Mouse (Mus musculus) layer of hippocampus, adult 2 months (tissue): ENCODE measurements at regions not wholly inside any gene's neighbourhood (a gene's known extent, or its start where the extent isn't known, plus 50 kb on each side); places are given as distances from the start of the nearest gene placed in this dataset.
A peak's percentile ranks its signal among the peaks of the same experiment; 100 is the strongest.
"Not testable (repeated sequence)": the region's sequence is repeated elsewhere in the genome, so short reads cannot be mapped to it uniquely, and the experiment has no call there.

Experiments used
- DNase-seq, 2 experiments: peaks; one replicate each; pipeline ENCODE4 v3.0.0; 2022; ENCODE audit warnings: low spot score in 2 of 2
- H3K27ac ChIP-seq: fragments of 200-600 bp; 2 replicates; pipeline ENCODE4 v1.8.1; 2022
- H3K4me3 ChIP-seq: fragments of 200-600 bp; 2 replicates; pipeline ENCODE4 v1.8.1; 2022; ENCODE audit warnings: mild to moderate bottlenecking
- CTCF ChIP-seq: fragments of 200-600 bp; conservative IDR thresholded peaks from 2 replicates; pipeline ENCODE4 v1.8.1; 2022; ENCODE audit warnings: antibody characterized with exemption, mild to moderate bottlenecking, moderate library complexity

DNA sequence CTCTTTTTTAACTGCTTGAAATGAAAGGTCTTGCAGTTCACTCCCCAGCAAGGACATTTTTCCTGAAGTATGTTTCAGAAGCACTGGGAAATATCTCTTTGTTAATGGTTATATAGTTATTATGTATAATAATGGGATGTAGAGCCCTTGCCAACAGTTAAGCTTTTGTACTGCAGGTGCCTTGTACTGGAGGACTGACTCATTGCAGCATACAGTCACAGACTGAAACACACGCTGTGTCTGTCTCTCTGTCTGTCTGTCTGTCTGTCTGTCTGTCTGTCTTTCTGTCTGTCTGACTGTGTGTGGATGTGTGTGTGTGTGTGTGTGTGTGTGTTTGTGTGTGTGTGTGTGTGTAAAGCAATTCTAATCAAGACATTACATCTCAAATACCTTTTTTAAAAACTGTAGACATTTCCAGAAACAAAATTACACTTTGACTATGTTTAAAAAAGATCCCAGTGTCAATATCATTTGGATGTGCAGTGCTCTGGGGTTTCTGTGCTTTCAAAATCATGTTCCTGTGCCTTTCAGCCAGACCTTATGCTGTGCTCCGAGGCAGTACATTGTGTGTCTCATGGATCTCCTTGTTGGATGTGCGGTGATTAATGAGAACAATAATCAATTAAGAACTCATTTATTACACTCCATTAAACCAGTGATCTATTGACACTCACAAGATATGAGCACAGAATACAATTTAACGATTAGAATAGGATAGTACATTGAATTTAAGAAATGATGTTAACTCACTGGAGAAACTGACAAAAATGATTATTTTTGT is 299.5 kb downstream of the Arl6ip6 start:
- H3K4me3 ChIP-seq: no peak overlapping the region
- no peak overlapping the region for H3K27ac ChIP-seq
- no peak for DNase-seq
- TF ChIP-seq CTCF: no peak

DNA sequence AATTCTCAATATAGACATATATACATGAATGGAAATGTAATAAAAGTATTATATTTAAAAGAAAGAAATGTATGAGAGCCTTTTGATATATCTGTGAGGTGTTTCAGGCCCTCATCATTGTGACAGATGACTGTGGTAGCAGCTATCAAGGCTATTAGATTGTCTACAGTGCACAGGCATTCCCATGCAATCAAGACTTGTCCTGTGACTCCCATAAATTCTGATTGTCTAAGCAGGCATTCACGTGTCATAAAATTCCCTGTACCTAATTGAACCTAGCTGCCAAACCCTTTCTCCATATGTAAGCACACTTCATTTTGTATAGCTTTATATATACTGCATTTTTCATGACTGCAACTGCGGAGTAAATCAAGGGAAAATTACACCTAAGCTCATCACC is 301.3 kb downstream of the Arl6ip6 start:
- H3K4me3 ChIP-seq: no peak overlapping the region
- H3K27ac ChIP-seq: no peak overlapping the region
- DNase-seq: no peak
- no peak for TF ChIP-seq CTCF

DNA sequence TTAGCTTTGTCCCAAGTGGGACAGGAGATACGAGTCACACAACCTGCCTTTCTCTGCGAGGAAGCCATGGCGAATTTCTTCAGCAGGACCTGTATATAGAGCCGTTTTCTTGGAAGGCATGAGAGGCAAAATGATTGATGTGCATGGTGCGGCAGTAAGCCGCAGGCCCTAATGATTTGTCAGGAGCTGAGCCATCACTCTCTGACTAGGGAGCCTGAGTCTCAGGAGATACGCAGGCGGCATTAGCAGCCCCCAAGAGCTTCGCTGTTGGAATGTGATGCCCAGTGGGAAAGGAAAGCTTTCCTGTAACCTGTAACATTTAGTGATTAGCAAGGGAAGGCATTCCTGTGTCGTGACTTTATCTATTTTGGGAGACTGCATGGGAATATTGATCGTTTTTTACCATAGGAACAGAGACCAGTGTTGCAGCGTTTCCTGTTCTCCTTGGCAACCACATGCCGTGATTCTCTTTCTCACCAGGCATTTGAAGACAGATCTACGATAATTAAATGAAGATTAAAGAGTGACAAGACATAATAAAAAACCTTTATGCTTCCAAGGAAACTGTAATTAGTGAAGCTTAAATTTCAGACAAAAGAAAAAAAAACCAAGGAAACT is 310.2 kb downstream of the Arl6ip6 start:
- DNase-seq: peak in 1 of 2 experiments; percentile 10
- peak overlapping the region; percentile 84 for H3K27ac ChIP-seq
- H3K4me3 ChIP-seq: peak overlapping the region; percentile 40
- TF ChIP-seq CTCF: no peak

DNA sequence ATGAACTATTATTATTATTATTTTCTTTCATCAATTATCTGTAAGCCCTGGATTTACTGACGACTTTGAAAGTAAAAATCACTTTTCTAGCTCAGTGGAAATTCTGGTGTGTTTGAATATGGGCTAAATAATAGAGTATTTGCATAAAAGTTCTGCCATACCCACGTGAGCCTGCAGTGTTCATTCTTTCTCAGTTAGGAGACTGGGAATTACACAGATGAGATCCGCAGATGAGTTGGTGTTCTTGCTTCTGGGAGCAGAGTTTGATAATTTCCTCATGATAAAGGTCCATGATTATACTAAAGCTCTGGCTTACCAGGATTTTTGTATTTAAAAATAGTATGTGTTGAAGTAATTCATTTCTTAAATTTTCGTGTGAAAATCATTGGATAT is 310.7 kb downstream of the Arl6ip6 start:
- Histone ChIP-seq H3K27ac (peak overlapping the region; percentile 84; the same call in 1 of the 2 replicates), H3K4me3 (no peak overlapping the region; the same call in 1 of the 2 replicates)
- DNase-seq: no peak
- TF ChIP-seq CTCF: no peak

DNA sequence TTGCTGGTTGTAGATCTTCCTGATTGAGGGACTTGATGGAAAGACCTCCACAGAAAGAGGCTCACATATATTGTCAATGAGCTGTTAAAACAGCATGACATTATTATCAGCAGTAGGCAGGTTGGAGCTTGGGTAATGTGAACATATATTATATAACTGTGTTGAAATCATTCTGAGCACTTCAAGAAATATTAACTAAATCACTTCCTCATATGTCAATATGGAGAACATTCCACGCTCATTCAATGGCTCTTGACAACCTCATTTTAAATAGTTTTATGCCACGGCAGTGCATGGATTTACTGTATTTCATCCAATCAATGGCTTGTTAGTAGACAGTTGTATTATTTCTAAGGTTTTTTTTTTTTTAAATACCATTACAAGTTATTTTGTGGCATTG is 350.6 kb downstream of the Arl6ip6 start:
- DNase-seq: no peak
- TF ChIP-seq CTCF: no peak
- H3K27ac ChIP-seq: no peak overlapping the region
- no peak overlapping the region for H3K4me3 ChIP-seq

DNA sequence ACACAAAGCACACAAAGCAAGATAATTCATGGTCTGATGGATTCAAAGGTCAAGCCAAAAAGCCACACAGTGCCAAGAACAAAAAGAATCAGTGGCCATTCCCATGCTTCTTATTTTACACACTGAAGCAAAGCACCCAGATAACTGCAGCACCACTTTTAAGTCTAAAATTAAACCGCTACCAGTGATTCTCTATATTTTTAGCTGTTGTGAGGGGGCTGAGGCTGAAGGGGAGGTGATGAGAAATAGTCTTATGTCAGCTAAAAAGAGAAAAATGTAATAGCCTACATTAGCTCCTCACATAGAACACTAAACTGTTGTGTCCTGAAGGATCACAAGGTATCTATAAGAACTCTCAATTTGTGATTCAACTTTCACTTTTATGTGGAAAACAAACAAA is 382.5 kb downstream of the Arl6ip6 start:
- Histone ChIP-seq H3K4me3 (no peak overlapping the region), H3K27ac (no peak overlapping the region)
- DNase-seq: no peak
- no peak for TF ChIP-seq CTCF

DNA sequence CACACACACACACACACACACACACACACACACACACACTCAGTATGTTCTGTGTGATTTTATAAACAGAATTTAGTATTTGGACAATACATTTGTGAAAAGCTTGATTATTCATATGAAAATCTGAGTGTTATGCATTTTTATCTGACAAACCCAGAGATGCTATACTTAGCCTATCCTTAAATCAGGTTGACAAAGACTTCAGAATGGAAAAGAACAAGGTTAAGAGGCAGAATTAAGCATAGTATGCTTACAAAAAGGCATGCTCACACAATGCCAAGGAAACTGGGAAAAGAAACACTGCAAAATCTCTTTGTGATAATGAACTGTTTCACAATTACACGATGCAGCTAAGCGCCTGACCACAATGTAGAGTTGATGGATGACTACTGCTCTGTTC is 414.3 kb downstream of the Arl6ip6 start:
- Histone ChIP-seq H3K4me3 (no peak overlapping the region), H3K27ac (no peak overlapping the region)
- DNase-seq: no peak
- no peak for TF ChIP-seq CTCF

DNA sequence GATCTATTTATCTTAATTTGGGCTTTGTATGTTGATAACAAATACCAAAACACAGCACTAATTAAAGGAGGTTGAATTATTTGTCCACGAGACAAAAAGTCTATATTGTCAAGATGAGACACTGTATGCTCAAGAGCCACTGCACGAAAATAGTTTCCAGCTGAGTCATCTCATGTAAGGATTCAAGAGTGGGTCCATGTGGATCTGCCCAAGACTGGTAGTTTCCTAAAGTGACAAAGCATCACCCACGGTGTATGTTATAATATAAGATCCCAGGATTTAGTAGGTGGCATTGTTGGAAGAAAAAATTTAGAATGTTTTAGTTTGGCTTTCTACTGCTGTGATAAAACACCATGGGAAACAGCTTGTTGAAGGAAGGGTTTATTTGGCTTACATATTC is 428.2 kb downstream of the Arl6ip6 start:
- Histone ChIP-seq H3K27ac (no peak overlapping the region), H3K4me3 (no peak overlapping the region)
- TF ChIP-seq CTCF: no peak
- DNase-seq: no peak

DNA sequence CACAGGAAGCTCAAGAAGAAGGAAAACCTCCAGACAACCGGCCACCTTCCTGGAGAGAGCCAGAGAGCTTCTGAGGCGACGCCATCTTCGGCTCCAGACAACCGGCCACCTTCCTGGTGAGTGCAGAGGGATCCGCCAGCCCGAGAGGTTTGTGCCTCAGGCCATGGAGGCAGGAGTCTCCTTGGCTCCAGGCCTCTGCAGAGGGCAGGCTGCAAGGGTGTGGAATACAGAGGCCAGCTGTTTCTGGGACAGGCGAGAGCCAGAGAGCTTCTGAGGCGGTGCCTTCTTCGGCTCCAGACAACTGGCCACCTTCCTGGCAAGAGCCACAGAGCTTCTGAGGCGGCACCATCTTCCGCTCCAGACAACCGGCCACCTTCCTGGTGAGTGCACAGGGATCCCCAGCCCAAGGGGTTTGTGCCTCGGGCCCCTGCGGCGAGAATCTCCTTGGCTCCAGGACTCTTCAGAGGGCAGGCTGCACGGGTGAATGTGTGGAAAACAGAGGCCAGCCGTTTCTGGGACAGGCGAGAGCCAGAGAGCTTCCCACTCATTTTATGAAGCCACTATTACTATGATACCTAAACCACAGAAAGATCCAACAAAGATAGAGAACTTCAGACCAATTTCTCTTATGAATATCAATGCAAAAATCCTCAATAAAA is 441.4 kb downstream of the Arl6ip6 start:
- H3K4me3 ChIP-seq, DNase-seq, H3K27ac ChIP-seq: not testable (repeated sequence)

DNA sequence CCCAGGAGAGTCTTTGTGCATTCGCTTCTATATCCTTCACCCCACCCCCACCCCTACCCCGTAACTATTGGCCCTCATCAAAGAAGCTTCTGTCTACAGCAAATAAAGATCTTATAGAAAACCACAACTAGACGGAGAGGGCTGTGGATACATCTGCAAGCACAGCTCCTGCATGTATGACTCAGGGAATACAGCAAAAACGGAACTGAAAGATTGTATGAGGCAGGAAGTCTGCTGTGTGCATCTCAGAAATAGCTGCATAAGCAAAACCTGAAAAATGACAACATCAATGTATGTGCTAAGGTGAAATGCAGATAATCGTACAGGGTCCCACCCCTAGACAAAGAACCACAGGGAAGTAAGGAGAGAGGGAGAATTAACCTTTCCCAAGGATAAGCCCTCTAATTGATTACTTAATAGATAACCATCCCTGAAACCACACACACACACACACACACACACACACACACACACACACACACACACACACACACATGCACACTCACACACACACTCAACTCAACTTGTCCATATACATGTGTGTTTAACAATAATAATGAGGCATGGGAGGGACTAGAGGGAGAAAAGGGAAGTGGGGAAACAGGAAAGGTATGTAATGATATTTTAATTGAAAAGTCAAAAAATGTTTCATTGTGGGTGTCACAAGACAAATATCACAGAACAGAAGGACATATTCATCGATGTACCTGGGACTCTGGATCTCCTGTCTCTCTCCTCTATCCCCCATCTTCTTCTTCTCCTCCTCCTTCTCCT is 416.6 kb downstream of the Rprm start:
- H3K27ac ChIP-seq: no peak overlapping the region
- TF ChIP-seq CTCF: no peak
- no peak for DNase-seq
- H3K4me3 ChIP-seq: no peak overlapping the region

DNA sequence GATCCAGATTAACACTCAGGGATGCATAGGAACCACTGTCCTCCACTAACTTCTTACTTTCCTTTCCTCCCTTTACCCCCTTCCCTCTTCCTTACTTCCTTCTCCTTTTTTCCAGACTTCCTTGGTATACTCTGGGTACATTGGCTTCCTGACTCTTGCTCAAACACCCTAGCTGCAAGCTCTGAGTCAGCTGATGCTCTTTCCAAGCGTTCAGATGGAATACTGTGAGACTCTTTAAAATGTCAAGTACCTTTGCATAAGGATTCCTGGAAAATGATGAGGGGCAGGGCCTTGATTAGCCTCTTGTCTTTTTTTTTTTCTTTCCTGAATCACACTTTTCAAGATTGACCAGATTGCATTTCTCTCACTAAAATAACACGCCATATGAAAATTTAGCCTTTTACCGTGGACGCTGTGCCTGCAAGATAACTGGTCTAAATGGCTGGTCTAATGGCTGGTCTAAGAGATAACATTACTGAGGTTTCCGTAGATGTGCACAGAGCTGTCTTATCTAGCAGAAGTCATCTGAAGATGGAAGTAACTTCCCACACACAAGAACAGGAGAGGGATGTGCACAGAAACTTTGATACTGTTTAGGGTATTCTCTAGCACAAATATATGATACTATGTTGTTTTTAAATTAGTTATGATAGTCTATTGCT is 404.9 kb downstream of the Rprm start:
- no peak for TF ChIP-seq CTCF
- DNase-seq: no peak
- no peak overlapping the region for H3K27ac ChIP-seq
- H3K4me3 ChIP-seq: no peak overlapping the region

DNA sequence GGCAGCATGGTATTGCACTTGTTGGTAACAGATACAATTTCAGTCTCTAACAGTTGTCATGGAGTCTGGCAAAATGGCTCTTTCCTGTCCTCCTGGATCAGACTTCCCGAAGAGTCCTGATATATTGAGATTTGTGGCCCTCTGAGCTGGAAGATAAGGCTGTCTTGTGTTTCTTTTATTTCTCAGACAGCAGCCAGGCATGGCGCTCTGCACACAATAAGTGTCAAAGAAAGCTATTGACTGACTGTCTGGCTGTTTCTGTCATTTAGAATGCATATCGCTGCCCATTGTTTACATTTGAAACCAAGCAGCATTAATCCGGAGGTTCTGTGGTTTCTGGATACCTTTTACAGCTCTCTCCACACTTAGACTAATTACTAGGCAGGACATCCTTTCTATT is 402.8 kb downstream of the Rprm start:
- H3K27ac ChIP-seq: no peak overlapping the region
- no peak for TF ChIP-seq CTCF
- no peak for DNase-seq
- H3K4me3 ChIP-seq: no peak overlapping the region
